Mouse (Mus musculus): Measurements from ENCODE around the gene Znhit1. TPM values are rescaled to one million over a fixed set of nuclear protein-coding genes. Genes with fewer than 3 reads are reported as not detected.

Gene Znhit1
- polyA plus RNA-seq, 1 experiment from 2014 or later, result 92.9 TPM

- Histone ChIP-seq H3K9me3 (replicated peaks; ENCODE audit: control insufficient read depth, low read length) (no peaks in the 10 kb centered on the region), H3K4me1 (ENCODE audit: control insufficient read depth, insufficient read depth, low read length) (peaks cover 21% of the 10 kb centered on the region), H3K4me2 (peak overlapping the region; percentile 36; the same call in 1 of the 2 replicates), H3K4me3 (ENCODE audit: low read depth, low read length) (no peak overlapping the region), H3K27ac (ENCODE audit: low read depth, low read length) (peak overlapping the region; percentile 76), H3K36me3 (ENCODE audit: control insufficient read depth, insufficient read depth, low read length) (peaks cover 11% of the 10 kb centered on the region), H3K9ac (ENCODE audit: low read depth, low read length) (no peak overlapping the region), H3K27me3 (ENCODE audit: control insufficient read depth, insufficient read depth, low read length) (no peaks in the 10 kb centered on the region)
- 54% methylated on average over 9 of the region's 9 CpGs for WGBS (ENCODE audit: insufficient replicate concordance)
- peak; percentile 71 for ATAC-seq (replicated peaks; ENCODE audit: insufficient number of reproducible peaks, low FRiP score, low TSS enrichment)
Observed at GRCm38 (mm10) chr5:136965210-136965609, 22.6 kb downstream of the Znhit1 start.

DNA sequence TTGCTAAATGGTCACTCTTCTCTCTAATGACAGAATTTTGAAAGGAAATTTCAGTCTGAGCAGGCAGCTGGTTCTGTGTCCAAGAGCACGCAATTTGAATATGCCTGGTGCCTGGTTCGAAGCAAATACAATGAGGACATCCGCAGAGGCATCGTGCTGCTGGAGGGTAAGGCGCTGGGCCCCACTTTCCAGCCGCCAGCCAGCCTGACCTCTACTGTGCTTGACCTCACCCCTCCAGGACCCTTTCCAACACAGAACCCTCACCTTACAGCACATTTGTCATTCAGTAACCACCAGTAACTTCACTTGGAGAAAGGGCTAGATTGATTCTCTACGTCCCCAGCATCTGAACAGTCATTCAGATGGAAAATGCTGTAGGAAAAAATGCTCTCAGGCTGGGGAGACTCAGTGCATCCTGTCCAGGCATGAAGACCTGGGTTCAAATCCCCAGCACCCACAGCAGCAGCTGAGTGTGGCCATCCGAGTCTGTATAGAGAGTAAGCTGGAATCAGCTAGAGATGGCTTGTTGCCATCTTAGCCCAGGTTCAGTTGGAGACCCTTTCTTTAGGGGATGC is 24.8 kb downstream of the Znhit1 start:
- 72% methylated on average over 8 of the region's 8 CpGs for WGBS (ENCODE audit: insufficient replicate concordance)
- Histone ChIP-seq H3K9ac (ENCODE audit: low read depth, low read length) (peak overlapping the region; percentile 74), H3K9me3 (replicated peaks; ENCODE audit: control insufficient read depth, low read length) (no peaks in the 10 kb centered on the region), H3K4me3 (ENCODE audit: low read depth, low read length) (peak overlapping the region; percentile 71), H3K4me2 (peak overlapping the region; percentile 82), H3K36me3 (ENCODE audit: control insufficient read depth, insufficient read depth, low read length) (peaks cover 11% of the 10 kb centered on the region), H3K27me3 (ENCODE audit: control insufficient read depth, insufficient read depth, low read length) (no peaks in the 10 kb centered on the region), H3K4me1 (ENCODE audit: control insufficient read depth, insufficient read depth, low read length) (peaks cover 21% of the 10 kb centered on the region), H3K27ac (ENCODE audit: low read depth, low read length) (peak overlapping the region; percentile 78; the same call in 1 of the 2 replicates)
- no peak for ATAC-seq (replicated peaks; ENCODE audit: insufficient number of reproducible peaks, low FRiP score, low TSS enrichment)

GRCm38 (mm10) chr5:136962501-136962900 is 25.3 kb downstream of the Znhit1 start:
- H3K9ac ChIP-seq (ENCODE audit: low read depth, low read length), result peak overlapping the region; percentile 74
- H3K4me3 ChIP-seq (ENCODE audit: low read depth, low read length), result peak overlapping the region; percentile 71
- peak; percentile 60; the same call in 1 of the 2 replicates for ATAC-seq (replicated peaks; ENCODE audit: insufficient number of reproducible peaks, low FRiP score, low TSS enrichment)
- WGBS (ENCODE audit: insufficient replicate concordance), result under 1% methylated on average over 10 of the region's 10 CpGs
- no peaks in the 10 kb centered on the region for H3K9me3 ChIP-seq (replicated peaks; ENCODE audit: control insufficient read depth, low read length)
- peaks cover 11% of the 10 kb centered on the region for H3K36me3 ChIP-seq (ENCODE audit: control insufficient read depth, insufficient read depth, low read length)
- peak overlapping the region; percentile 82 for H3K4me2 ChIP-seq
- peak overlapping the region; percentile 78 for H3K27ac ChIP-seq (ENCODE audit: low read depth, low read length)
- H3K27me3 ChIP-seq (ENCODE audit: control insufficient read depth, insufficient read depth, low read length), result no peaks in the 10 kb centered on the region
- peaks cover 21% of the 10 kb centered on the region for H3K4me1 ChIP-seq (ENCODE audit: control insufficient read depth, insufficient read depth, low read length)

- peak overlapping the region; percentile 74 for H3K9ac ChIP-seq (ENCODE audit: low read depth, low read length)
Observed at GRCm38 (mm10) chr5:136961983-136962461, 25.8 kb downstream of the Znhit1 start.

DNA sequence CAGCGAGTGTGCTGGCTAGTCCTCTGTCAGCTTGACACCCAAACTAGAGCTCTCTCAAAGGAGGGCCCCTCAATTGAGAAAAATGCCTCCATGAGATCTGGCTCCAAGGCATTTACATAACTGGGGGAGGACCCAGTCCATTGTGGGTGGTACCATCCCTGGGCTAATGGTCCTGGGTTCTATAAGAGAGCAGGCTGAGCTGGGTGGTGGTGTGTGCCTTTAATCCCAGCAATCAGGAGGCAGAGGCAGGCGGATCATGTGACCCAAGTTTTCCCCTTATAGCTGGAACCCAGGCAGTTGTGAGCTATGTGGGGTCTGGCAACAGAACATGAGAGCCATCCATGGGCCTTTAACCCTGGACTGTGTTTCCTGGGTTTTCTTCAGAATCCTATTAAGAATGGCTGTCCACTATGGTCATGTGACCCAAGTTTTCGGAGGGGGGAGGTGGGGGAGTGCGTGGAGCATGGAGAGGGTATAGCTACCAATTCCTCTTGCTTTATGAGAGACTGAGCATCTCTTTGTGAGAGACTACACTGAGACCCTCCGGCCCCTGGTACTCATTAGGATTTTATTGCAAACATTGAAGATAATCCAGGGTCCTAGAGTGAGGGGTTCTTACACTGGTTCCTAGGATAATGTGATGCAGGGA is 26.4 kb downstream of the Znhit1 start:
- no peaks in the 10 kb centered on the region for H3K27me3 ChIP-seq (ENCODE audit: control insufficient read depth, insufficient read depth, low read length)
- no peak for ATAC-seq (replicated peaks; ENCODE audit: insufficient number of reproducible peaks, low FRiP score, low TSS enrichment)
- H3K4me3 ChIP-seq (ENCODE audit: low read depth, low read length), result peak overlapping the region; percentile 71
- peak overlapping the region; percentile 78; the same call in 1 of the 2 replicates for H3K27ac ChIP-seq (ENCODE audit: low read depth, low read length)
- H3K4me2 ChIP-seq, result peak overlapping the region; percentile 82
- no peaks in the 10 kb centered on the region for H3K9me3 ChIP-seq (replicated peaks; ENCODE audit: control insufficient read depth, low read length)
- H3K9ac ChIP-seq (ENCODE audit: low read depth, low read length), result peak overlapping the region; percentile 74
- WGBS (ENCODE audit: insufficient replicate concordance), result 26% methylated on average over 5 of the region's 5 CpGs
- H3K4me1 ChIP-seq (ENCODE audit: control insufficient read depth, insufficient read depth, low read length), result peaks cover 15% of the 10 kb centered on the region
- H3K36me3 ChIP-seq (ENCODE audit: control insufficient read depth, insufficient read depth, low read length), result peaks cover 11% of the 10 kb centered on the region

More at GRCm38 (mm10) chr5:136961983-136962461, 25.8 kb downstream of the Znhit1 start:
- Histone ChIP-seq H3K4me1 (ENCODE audit: control insufficient read depth, insufficient read depth, low read length) (peaks cover 21% of the 10 kb centered on the region), H3K9me3 (replicated peaks; ENCODE audit: control insufficient read depth, low read length) (no peaks in the 10 kb centered on the region), H3K4me2 (peak overlapping the region; percentile 82), H3K27ac (ENCODE audit: low read depth, low read length) (peak overlapping the region; percentile 78), H3K36me3 (ENCODE audit: control insufficient read depth, insufficient read depth, low read length) (peaks cover 11% of the 10 kb centered on the region), H3K27me3 (ENCODE audit: control insufficient read depth, insufficient read depth, low read length) (no peaks in the 10 kb centered on the region), H3K4me3 (ENCODE audit: low read depth, low read length) (peak overlapping the region; percentile 71)
- under 1% methylated on average over 20 of the region's 20 CpGs for WGBS (ENCODE audit: insufficient replicate concordance)
- ATAC-seq (replicated peaks; ENCODE audit: insufficient number of reproducible peaks, low FRiP score, low TSS enrichment), result peak; percentile 87

DNA sequence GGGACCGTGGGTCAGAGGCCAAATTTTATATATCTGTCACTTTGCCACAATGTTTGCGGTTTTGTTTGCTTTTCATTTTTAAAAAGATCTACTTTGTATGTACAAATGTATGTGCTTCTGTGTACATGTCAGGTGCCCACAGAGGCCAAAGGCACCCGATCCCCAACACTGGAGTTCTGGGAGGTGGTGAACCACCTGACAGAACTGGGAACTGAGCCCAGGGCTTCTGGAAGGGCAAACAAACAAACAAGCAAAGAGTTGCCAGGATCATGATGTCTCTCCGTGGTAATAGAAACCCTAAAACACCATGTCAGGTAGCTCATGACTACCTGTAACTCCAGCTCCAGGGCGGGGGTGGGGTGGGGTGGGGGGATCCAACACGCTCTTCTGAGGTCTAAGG is 27.8 kb downstream of the Znhit1 start:
- 90% methylated on average over 6 of the region's 6 CpGs for WGBS (ENCODE audit: insufficient replicate concordance)

GRCm38 (mm10) chr5:136958991-136959605 is 28.7 kb downstream of the Znhit1 start:
- Histone ChIP-seq H3K27me3 (ENCODE audit: control insufficient read depth, insufficient read depth, low read length) (no peaks in the 10 kb centered on the region), H3K4me2 (no peak overlapping the region), H3K9ac (ENCODE audit: low read depth, low read length) (no peak overlapping the region), H3K9me3 (replicated peaks; ENCODE audit: control insufficient read depth, low read length) (no peaks in the 10 kb centered on the region), H3K27ac (ENCODE audit: low read depth, low read length) (no peak overlapping the region), H3K36me3 (ENCODE audit: control insufficient read depth, insufficient read depth, low read length) (peaks cover 8% of the 10 kb centered on the region), H3K4me3 (ENCODE audit: low read depth, low read length) (no peak overlapping the region), H3K4me1 (ENCODE audit: control insufficient read depth, insufficient read depth, low read length) (peaks cover 11% of the 10 kb centered on the region)
- 78% methylated on average over 5 of the region's 5 CpGs for WGBS (ENCODE audit: insufficient replicate concordance)
- ATAC-seq (replicated peaks; ENCODE audit: insufficient number of reproducible peaks, low FRiP score, low TSS enrichment), result no peak

More for the DNA sequence above, 27.8 kb downstream of the Znhit1 start:
- H3K4me3 ChIP-seq (ENCODE audit: low read depth, low read length), result no peak overlapping the region
- no peaks in the 10 kb centered on the region for H3K27me3 ChIP-seq (ENCODE audit: control insufficient read depth, insufficient read depth, low read length)
- no peak overlapping the region for H3K27ac ChIP-seq (ENCODE audit: low read depth, low read length)
- no peaks in the 10 kb centered on the region for H3K9me3 ChIP-seq (replicated peaks; ENCODE audit: control insufficient read depth, low read length)
- H3K36me3 ChIP-seq (ENCODE audit: control insufficient read depth, insufficient read depth, low read length), result peaks cover 10% of the 10 kb centered on the region
- no peak for ATAC-seq (replicated peaks; ENCODE audit: insufficient number of reproducible peaks, low FRiP score, low TSS enrichment)
- no peak overlapping the region for H3K4me2 ChIP-seq
- H3K9ac ChIP-seq (ENCODE audit: low read depth, low read length), result no peak overlapping the region
- peaks cover 10% of the 10 kb centered on the region for H3K4me1 ChIP-seq (ENCODE audit: control insufficient read depth, insufficient read depth, low read length)

GRCm38 (mm10) chr5:136957250-136957649 is 30.6 kb downstream of the Znhit1 start:
- WGBS (ENCODE audit: insufficient replicate concordance), result 97% methylated on average over 1 of the region's 1 CpGs

More at GRCm38 (mm10) chr5:136957250-136957649, 30.6 kb downstream of the Znhit1 start:
- 0 out of 2 replicates have a peak, but pooled peaks cover 4% of the 10 kb centered on the region for H3K36me3 ChIP-seq (ENCODE audit: control insufficient read depth, insufficient read depth, low read length)
- H3K4me3 ChIP-seq (ENCODE audit: low read depth, low read length), result no peak overlapping the region
- no peak overlapping the region for H3K4me2 ChIP-seq
- peaks cover 10% of the 10 kb centered on the region for H3K4me1 ChIP-seq (ENCODE audit: control insufficient read depth, insufficient read depth, low read length)
- no peak overlapping the region for H3K9ac ChIP-seq (ENCODE audit: low read depth, low read length)
- H3K27ac ChIP-seq (ENCODE audit: low read depth, low read length), result no peak overlapping the region
- H3K27me3 ChIP-seq (ENCODE audit: control insufficient read depth, insufficient read depth, low read length), result no peaks in the 10 kb centered on the region
- H3K9me3 ChIP-seq (replicated peaks; ENCODE audit: control insufficient read depth, low read length), result no peaks in the 10 kb centered on the region
- no peak for ATAC-seq (replicated peaks; ENCODE audit: insufficient number of reproducible peaks, low FRiP score, low TSS enrichment)
